Mouse (Mus musculus): ENCODE measurements around the gene Sept9.

- no peak for TF ChIP-seq POLR2A (IDR thresholded peaks at IDR 0.05; ENCODE audit: control insufficient read depth, low read depth, low read length)
- no peak for TF ChIP-seq CTCF (IDR thresholded peaks at IDR 0.05; ENCODE audit: control insufficient read depth, insufficient read depth, insufficient replicate concordance, low read depth, low read length)
Observed at GRCm38 (mm10) chr11:117220777-117221176, 21.3 kb downstream of the Sept9 start.
